Mouse (Mus musculus): ENCODE measurements around the gene Efcab12. TPM values are rescaled to one million over a fixed set of nuclear protein-coding genes. Genes with fewer than 3 reads are reported as not detected.

Efcab12 gene
- polyA plus RNA-seq, 1 experiment from 2014 or later = 0.51 TPM

DNA sequence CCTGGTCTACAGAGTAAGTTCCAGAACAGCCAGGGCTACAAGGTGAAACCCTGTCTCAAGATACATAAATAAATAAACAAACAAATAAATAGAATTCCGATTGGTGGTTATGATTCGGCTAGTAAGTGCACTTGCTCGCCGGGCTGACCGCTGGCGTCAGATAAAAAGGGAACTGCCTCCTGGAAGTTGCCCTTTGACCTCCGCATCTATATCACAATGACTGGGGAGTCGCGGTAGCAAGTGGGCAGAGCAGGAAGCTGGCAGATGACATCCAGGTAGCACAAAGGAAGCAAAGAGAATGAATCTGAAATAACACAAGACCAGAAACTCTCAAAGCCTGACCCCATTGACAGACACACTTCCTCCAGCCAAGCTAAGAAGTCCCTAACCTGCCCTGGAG, 70.9 kb downstream of the Efcab12 start:
- H3K9ac ChIP-seq (ENCODE audit: low read length) = no peak overlapping the region
- H3K9me3 ChIP-seq (replicated peaks; ENCODE audit: control insufficient read depth, low read length) = no peaks in the 10 kb centered on the region; the same call in 1 of the 2 replicates
- H3K27ac ChIP-seq (ENCODE audit: low read length) = peak overlapping the region; percentile 46; the same call in 1 of the 2 replicates
- 54% methylated on average over 9 of the region's 9 CpGs for WGBS
- H3K27me3 ChIP-seq (ENCODE audit: control insufficient read depth, insufficient read depth, low read length) = no peaks in the 10 kb centered on the region
- no peak overlapping the region for H3K4me2 ChIP-seq (ENCODE audit: low read depth, low read length)
- H3K36me3 ChIP-seq (ENCODE audit: control insufficient read depth, insufficient read depth) = no peaks in the 10 kb centered on the region
- no peak for ATAC-seq (replicated peaks; ENCODE audit: extremely low read depth, insufficient read depth, low FRiP score)
- H3K4me1 ChIP-seq (ENCODE audit: control insufficient read depth, insufficient read depth, low read length) = peaks cover 18% of the 10 kb centered on the region
- no peak overlapping the region for H3K4me3 ChIP-seq (ENCODE audit: low read length)

DNA sequence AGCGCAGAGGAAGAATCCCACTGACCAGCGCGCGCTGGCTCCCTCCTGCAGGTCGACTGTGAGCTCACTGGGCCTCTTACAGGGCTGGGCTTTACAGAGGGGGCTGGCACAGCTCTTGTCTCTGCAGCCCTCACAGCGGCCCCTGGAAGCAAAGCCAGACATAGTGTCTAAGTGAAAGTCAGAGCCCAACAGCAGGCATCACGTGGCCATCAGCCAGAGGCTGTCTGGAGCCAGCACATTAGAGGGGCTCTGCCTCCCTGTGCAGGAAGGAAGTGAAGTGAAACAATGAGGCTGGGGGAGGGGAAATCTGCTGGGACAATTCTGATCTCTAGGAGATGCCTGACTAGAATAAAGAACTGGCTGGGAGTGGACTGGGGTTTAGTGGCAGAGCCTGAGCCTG, 74.0 kb downstream of the Efcab12 start:
- Histone ChIP-seq H3K27ac (ENCODE audit: low read length) (peak overlapping the region; percentile 92), H3K36me3 (ENCODE audit: control insufficient read depth, insufficient read depth) (no peaks in the 10 kb centered on the region), H3K4me1 (ENCODE audit: control insufficient read depth, insufficient read depth, low read length) (peaks cover 24% of the 10 kb centered on the region), H3K4me2 (ENCODE audit: low read depth, low read length) (peak overlapping the region; percentile 56), H3K9ac (ENCODE audit: low read length) (peak overlapping the region; percentile 58), H3K4me3 (ENCODE audit: low read length) (peak overlapping the region; percentile 19; the same call in 1 of the 2 replicates), H3K9me3 (replicated peaks; ENCODE audit: control insufficient read depth, low read length) (no peaks in the 10 kb centered on the region), H3K27me3 (ENCODE audit: control insufficient read depth, insufficient read depth, low read length) (no peaks in the 10 kb centered on the region)
- WGBS = 2% methylated on average over 7 of the region's 7 CpGs
- peak; percentile 90 for ATAC-seq (replicated peaks; ENCODE audit: extremely low read depth, insufficient read depth, low FRiP score)

DNA sequence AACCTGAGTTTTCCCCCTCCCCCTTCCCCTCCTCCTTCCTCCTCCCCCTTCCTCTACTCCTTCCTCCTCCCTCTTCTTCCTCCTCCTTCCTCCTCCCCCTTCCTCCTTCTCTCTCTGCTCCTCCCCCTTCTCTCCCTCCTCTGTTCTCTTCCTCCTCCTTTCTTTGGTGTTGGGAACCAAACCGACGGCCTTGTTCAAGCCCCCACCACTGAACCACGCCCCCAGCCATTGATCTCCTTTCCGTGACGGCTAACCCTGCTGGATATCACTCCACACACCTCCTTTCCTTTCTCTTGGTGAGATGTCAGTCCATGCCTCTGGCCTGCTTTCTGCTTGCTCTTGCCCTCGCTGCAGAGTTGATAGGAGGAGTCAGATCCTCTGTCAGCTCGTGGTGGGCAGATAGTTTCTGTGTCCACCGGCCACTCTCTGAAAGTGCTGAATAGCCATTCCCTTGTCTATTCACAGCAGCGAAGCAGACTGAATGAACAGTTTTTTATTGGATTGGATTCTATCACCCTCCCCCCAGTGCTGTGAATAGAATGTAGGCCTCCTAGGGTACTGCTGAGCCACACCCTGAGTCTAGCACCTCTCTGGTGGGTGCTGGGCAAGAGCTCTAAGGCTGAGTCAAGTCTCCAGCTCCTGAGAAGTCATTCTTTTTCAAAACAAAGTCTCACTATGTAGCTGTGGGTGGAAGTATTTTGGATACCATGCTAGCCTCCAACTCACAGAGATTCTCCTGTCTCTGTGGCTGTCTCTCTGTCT, 76.0 kb downstream of the Efcab12 start, which contains the start of gene Tmem40:
Gene Tmem40, minus strand, starts transcription at position 416 of the 762 bp plus-strand sequence.
- H3K27ac ChIP-seq (ENCODE audit: low read length) = peak within 1 kb of the TSS; percentile 28
- H3K4me2 ChIP-seq (ENCODE audit: low read depth, low read length) = peak within 1 kb of the TSS; percentile 24; the same call in 1 of the 2 replicates
- no peaks in the 10 kb centered on the region for H3K36me3 ChIP-seq (ENCODE audit: control insufficient read depth, insufficient read depth)
- H3K27me3 ChIP-seq (ENCODE audit: control insufficient read depth, insufficient read depth, low read length) = no peaks in the 10 kb centered on the region
- H3K9ac ChIP-seq (ENCODE audit: low read length) = no peak within 1 kb of the TSS
- 5% methylated on average over 9 of the region's 9 CpGs for WGBS
- peaks cover 22% of the 10 kb centered on the region for H3K4me1 ChIP-seq (ENCODE audit: control insufficient read depth, insufficient read depth, low read length)
- no peak for ATAC-seq (replicated peaks; ENCODE audit: extremely low read depth, insufficient read depth, low FRiP score)
- H3K9me3 ChIP-seq (replicated peaks; ENCODE audit: control insufficient read depth, low read length) = no peaks in the 10 kb centered on the region
- no peak within 1 kb of the TSS for H3K4me3 ChIP-seq (ENCODE audit: low read length)

DNA sequence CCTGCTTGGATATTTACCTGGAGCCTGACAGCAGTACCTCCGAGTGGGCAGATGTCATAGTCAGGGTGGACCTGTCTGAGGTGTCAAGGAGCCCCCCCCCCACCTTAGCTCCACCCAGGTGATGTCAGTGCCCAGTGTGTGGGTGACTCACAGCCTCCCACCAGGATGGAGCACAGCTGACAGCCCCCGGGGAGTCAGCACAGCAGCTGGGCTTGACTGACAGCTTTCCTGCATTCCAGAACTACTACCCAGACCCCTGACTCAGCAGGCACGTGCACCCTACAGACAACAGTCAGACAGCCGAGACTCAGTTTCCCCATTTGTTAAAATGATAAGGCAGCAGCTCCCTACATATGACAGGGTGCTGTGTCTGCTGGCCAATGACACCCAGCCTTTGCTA, 77.2 kb downstream of the Efcab12 start:
- WGBS = 33% methylated on average over 4 of the region's 4 CpGs
- Histone ChIP-seq H3K27me3 (ENCODE audit: control insufficient read depth, insufficient read depth, low read length) (no peaks in the 10 kb centered on the region), H3K27ac (ENCODE audit: low read length) (no peak overlapping the region), H3K4me1 (ENCODE audit: control insufficient read depth, insufficient read depth, low read length) (peaks cover 22% of the 10 kb centered on the region), H3K9ac (ENCODE audit: low read length) (no peak overlapping the region), H3K36me3 (ENCODE audit: control insufficient read depth, insufficient read depth) (no peaks in the 10 kb centered on the region), H3K9me3 (replicated peaks; ENCODE audit: control insufficient read depth, low read length) (no peaks in the 10 kb centered on the region), H3K4me2 (ENCODE audit: low read depth, low read length) (no peak overlapping the region), H3K4me3 (ENCODE audit: low read length) (no peak overlapping the region)
- ATAC-seq (replicated peaks; ENCODE audit: extremely low read depth, insufficient read depth, low FRiP score) = no peak

Small RNA genes lying within 50 kb of the gene (microRNA-seq; reads per million reads assigned to microRNA genes)
- gene Mir7660 = 0.98 reads per million

Other genes starting within 250 kb of the Efcab12 start
- gene Mkrn2os, start 245.8 kb downstream of the Efcab12 start, polyA plus RNA-seq (2015; fragmentation: Nextera tagmentation; extraction: Ambion mirVana) = 0.17 and 0.54 TPM in 2 replicates
- gene Mkrn2, start 236.5 kb downstream of the Efcab12 start, polyA plus RNA-seq (2015; fragmentation: Nextera tagmentation; extraction: Ambion mirVana) = 26.2 and 26.7 TPM in 2 replicates
- gene Raf1, start 161.8 kb downstream of the Efcab12 start, polyA plus RNA-seq (2015; fragmentation: Nextera tagmentation; extraction: Ambion mirVana) = 103 and 104 TPM in 2 replicates
- 1.1 and 1.3 TPM in 2 replicates for gene Tmem40, start 76.0 kb downstream of the Efcab12 start, polyA plus RNA-seq (2015; fragmentation: Nextera tagmentation; extraction: Ambion mirVana)
- 42.0 and 49.8 TPM in 2 replicates for gene Cand2, start 63.9 kb downstream of the Efcab12 start, polyA plus RNA-seq (2015; fragmentation: Nextera tagmentation; extraction: Ambion mirVana)
- gene Rpl32, start 29.7 kb downstream of the Efcab12 start, polyA plus RNA-seq (2015; fragmentation: Nextera tagmentation; extraction: Ambion mirVana) = 1,011 and 1,085 TPM in 2 replicates
- 10.2 and 12.5 TPM in 2 replicates for gene Mbd4, start 15.0 kb upstream of the Efcab12 start, polyA plus RNA-seq (2015; fragmentation: Nextera tagmentation; extraction: Ambion mirVana)
- 21.4 and 23.0 TPM in 2 replicates for gene Ift122, start 15.1 kb upstream of the Efcab12 start, polyA plus RNA-seq (2015; fragmentation: Nextera tagmentation; extraction: Ambion mirVana)
- gene Rho, start 93.3 kb upstream of the Efcab12 start, polyA plus RNA-seq (2015; fragmentation: Nextera tagmentation; extraction: Ambion mirVana) = 0.16 TPM in 1 of 2 replicates, not detected in the other
- not detected in 2 replicates for gene H1foo, start 106.5 kb upstream of the Efcab12 start, polyA plus RNA-seq (2015; fragmentation: Nextera tagmentation; extraction: Ambion mirVana)
- gene Plxnd1, start 156.6 kb upstream of the Efcab12 start, polyA plus RNA-seq (2015; fragmentation: Nextera tagmentation; extraction: Ambion mirVana) = 46.0 and 49.6 TPM in 2 replicates

Measured in heart, embryonic 16.5 days (tissue).